Mouse (Mus musculus): ENCODE data around the gene Tbc1d19. TPM values are rescaled to one million over a fixed set of nuclear protein-coding genes. Genes with fewer than 3 reads are reported as not detected.

The Tbc1d19 gene
- total RNA-seq (2021) = 10 to 100 TPM; 18.1 to 18.2 TPM
- long read RNA-seq, experiment 1, transcript Tbc1d19-201 (21 exons, 2,273 nt) = major isoform, 20 of 28 reads
- long read RNA-seq, experiment 1, partial matches to known transcripts = 0 of 28 reads
- long read RNA-seq, experiment 1, other reads (novel, unspliced or antisense) = 6 of 28 reads
- long read RNA-seq, experiment 2, transcript Tbc1d19-201 (21 exons, 2,273 nt) = major isoform, 16 of 23 reads
- long read RNA-seq, experiment 2, partial matches to known transcripts = 1 of 23 reads
- long read RNA-seq, experiment 2, other reads (novel, unspliced or antisense) = 5 of 23 reads

DNA sequence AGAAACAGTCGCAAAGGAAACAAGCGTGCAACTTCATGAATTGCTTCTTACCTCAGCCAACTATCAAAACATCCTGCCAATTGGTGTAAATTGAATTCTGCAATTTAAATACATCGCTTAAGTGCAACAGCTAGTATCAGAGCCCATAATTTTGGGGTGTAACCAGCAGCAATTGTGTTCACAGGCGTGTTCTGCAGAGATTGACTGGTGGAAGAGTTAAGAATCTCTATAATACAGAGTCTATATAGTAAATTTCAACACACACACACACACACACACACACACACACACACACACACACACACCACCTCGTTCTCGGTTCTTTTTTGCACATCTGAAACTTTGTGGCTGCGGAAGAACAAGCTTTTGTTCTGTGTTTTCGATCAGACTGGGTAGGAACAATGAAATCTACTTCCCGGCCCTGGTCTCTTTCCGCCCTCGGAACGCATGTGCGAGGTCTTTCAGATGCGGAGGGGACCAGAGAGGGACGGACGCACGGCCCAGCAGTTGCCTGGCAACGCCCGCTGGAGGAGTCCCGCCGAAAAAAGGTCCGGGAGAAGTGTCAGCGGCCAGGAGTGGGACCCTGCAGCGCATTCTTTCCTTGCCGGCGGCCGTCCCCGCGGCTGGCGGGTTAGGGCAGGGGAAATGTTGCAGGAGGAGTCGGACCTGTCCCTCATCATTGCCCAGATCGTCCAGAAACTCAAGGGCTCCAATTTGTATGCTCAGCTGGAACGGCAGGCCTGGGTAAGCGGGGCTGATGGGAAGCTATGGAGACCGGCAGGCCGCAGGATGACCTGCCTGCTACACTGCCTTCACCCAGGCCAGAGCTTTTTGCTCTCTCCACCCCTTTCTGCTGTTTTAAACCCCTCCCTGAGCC lies at the start of gene Tbc1d19:
Gene Tbc1d19, plus strand, starts transcription at position 492 of the 877 bp plus-strand sequence.
- peak; percentile 84 to 89 for DNase-seq
- intact Hi-C loops (cut with DNase I) = no loop called here

DNA sequence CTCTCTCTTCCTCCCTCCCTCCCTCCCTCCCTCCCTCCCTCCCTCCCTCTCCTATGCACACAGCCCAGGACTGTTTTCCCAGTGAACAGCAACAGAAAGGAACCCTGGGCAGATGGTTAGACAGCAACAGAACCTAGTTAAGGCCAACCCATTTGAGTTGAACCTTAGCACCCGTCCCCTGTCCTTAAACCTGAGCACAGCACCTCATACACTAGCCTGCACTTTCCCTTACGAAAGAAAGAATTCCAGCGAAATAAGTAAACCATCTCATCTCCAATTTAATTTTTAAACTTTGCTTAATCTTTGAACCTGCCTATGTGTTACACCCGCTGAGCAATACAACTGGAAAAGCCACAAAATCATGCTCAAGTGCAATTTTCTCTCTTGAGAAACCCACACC lies 49.5 kb upstream of the Tbc1d19 start:
- no peak for DNase-seq
- intact Hi-C loops (cut with DNase I) = no loop called here

DNA sequence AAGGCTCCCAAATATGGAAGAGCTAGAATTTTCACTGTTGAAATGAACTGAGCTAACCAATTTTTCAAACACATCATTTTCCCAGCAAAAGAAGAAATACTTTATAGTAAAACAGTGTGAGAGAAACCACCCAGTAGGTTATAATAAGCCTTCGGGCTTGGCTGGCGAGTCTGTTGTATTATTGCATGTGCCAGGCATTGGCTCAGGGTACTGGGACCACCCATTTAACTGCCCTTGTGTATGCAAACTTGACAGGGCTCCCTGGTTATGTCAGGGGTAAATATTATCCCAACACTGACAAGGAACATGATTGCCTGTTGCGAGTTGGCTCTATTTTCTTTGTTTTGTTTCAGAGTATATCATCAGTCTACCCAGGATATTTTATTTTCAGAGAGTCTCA lies 48.5 kb upstream of the Tbc1d19 start:
- DNase-seq = no peak
- intact Hi-C loops (cut with DNase I) = no loop called here

DNA sequence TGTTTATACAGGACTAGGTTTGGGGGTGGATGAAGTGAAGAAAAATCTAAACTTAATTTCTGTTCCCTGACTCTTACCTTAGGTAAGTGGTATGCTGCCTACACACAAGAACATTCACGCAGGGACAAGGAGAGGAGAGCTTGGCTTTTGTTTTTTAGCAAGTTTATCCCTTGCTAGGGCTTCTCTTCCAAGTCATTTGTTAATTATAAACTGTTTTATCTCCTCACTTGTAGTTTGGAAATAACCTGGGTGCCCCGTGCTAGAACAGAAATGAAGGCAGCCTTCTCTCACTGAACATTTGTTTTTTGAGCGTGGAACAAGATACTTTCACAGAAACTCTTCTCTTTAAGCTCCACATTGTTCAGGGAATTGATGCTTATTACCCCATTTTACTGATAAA lies 48.1 kb upstream of the Tbc1d19 start:
- intact Hi-C loops (cut with DNase I) = no loop called here
- DNase-seq = no peak

- peak in 1 of 2 experiments; percentile 14 for DNase-seq
- intact Hi-C loops (cut with DNase I) = loop anchor here (2.0 kb wide), 1 partner anchor 18 kb away; no protein-coding TSS in a partner anchor
Observed at GRCm38 (mm10) chr5:53784818-53785520, 24.4 kb upstream of the Tbc1d19 start.

DNA sequence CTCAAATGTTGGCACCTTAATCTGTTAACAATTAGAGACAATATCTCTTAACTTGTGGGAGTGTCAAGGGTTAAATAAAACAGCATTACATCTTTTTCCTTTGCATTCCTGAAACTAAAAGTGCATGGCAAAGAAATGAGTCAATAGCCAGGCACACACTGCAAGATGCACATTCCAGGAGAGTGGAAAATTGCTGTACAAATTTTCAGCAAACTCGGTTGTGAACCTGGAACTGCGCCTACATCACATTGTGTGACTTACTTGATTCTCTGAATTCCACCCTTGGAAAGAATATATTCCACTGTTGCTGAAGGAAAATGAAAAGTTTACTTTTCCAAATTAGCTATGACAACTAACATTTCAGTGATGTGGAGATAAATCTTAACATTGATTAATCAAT lies 8.0 kb upstream of the Tbc1d19 start:
- DNase-seq = no peak
- intact Hi-C loops (cut with DNase I) = no loop called here

DNA sequence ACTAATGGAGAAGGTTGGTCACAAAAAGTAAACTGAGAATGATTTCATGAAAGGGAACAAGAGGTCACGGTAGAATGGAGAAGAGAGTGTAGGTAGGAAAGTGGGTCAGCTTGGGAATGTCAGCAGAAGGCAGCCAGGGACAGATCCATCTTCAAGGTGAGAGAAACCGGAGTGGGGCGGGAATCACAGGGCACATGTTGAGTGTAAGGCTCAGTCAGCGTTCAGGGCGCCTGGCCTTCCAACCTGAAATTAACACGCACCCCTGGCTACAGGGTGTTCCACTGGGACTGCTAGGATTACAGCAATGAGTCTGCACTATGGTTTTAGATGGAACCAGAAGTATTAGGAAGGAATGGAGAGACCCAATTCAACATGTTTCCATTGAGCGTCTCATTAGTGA lies 10.3 kb downstream of the Tbc1d19 start:
- no peak for DNase-seq
- intact Hi-C loops (cut with DNase I) = no loop called here

DNA sequence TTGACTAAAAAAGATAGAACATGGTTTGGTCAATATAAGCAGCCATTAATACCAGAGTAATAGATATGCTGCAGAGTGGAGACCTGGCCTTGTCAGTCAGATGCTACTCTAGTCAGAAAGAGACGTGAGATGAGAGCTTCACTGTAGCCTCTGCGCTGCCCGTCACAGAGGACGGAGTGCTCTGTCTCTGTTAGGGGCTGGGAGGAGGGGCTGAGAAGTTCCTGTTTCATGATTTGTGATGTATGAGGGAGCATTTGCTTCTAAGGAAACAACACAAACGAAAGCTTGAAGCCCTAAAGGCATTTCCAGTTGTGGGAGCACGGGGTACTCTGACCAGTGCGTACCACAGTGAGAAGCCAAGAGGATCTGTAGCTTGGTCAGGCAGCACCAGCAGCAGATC lies 16.5 kb downstream of the Tbc1d19 start:
- DNase-seq = no peak
- intact Hi-C loops (cut with DNase I) = no loop called here

- intact Hi-C loops (cut with DNase I) = no loop called here
- DNase-seq = no peak
Observed at GRCm38 (mm10) chr5:53834489-53834888, 25.1 kb downstream of the Tbc1d19 start.

DNA sequence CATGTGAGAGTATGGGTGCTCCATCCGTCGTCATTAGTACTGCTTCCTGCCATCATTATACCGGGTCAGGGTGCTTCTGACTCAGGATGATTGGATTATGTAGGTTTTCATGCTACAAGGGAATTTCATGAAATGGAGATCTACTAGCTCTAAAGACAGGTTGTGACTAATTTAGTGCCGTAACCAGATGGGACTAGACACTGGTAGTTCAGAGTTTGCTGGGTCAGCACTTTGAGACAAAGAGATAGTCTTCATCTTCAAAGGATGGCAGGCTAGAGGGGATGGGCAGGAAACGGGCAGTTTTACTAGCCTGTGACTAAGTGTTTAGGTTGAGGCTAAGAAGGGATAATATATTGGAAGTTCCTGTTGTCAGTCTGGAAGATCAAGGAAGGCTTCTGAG lies 31.9 kb downstream of the Tbc1d19 start:
- intact Hi-C loops (cut with DNase I) = no loop called here
- no peak for DNase-seq

DNA sequence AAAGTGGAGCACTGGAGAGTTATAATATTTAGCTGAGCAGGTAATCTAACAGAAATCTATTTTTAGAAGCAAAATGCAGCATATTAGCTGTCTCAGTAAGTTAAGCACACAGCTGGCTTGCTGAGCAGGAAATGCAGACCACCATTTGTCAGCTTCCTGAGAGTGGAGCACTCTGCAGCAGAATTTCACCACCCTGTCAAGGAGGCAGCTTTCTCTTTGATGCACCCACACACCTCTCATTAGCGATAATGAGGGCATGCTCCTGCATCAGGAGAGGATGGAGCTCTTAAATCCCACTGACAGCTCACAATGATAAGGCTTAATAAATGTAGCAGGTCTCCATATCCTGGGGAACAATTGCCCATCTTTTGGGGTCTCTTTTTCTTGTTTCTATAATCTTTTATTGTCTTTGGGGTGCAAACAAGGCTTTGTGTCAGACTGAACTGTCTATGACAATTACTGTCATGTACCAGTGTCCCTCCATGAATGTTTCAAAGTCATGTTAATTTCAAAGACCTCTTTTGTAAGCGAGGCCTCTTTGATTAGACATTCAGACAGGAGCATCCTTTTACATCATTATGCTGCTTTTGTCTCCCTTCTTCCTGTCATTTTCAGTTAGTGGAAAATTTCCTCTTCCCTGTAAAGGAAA lies 39.0 kb downstream of the Tbc1d19 start:
- intact Hi-C loops (cut with DNase I) = no loop called here

GRCm38 (mm10) chr5:53852574-53852973 lies 43.2 kb downstream of the Tbc1d19 start:
- DNase-seq = no peak
- intact Hi-C loops (cut with DNase I) = no loop called here

More for the DNA sequence above, 39.0 kb downstream of the Tbc1d19 start:
- DNase-seq = no peak

- intact Hi-C loops (cut with DNase I) = no loop called here
Observed at GRCm38 (mm10) chr5:53854561-53854960, 45.2 kb downstream of the Tbc1d19 start.

GRCm38 (mm10) chr5:53856011-53856410 lies 46.6 kb downstream of the Tbc1d19 start:
- intact Hi-C loops (cut with DNase I) = no loop called here
- no peak for DNase-seq

More at GRCm38 (mm10) chr5:53854561-53854960, 45.2 kb downstream of the Tbc1d19 start:
- no peak for DNase-seq

GRCm38 (mm10) chr5:53865146-53865545 lies 55.7 kb downstream of the Tbc1d19 start:
- DNase-seq = no peak
- intact Hi-C loops (cut with DNase I) = no loop called here

- DNase-seq = no peak
- intact Hi-C loops (cut with DNase I) = no loop called here
Observed at GRCm38 (mm10) chr5:53865991-53866390, 56.6 kb downstream of the Tbc1d19 start.

GRCm38 (mm10) chr5:53871665-53872312 lies 62.4 kb downstream of the Tbc1d19 start:
- DNase-seq = peak; percentile 76 to 80
- intact Hi-C loops (cut with DNase I) = loop anchor here (1.0 to 5.0 kb wide), 4 partner anchors 56 to 242 kb away; partner anchors contain the start of gene Stim2

GRCm38 (mm10) chr5:53874966-53875365 lies 65.6 kb downstream of the Tbc1d19 start:
- intact Hi-C loops (cut with DNase I) = loop anchor here (5.0 kb wide), 3 partner anchors 52 to 122 kb away; partner anchors contain the start of gene Stim2
- DNase-seq = no peak

- intact Hi-C loops (cut with DNase I) = no loop called here
- DNase-seq = peak in 1 of 2 experiments; percentile 23
Observed at GRCm38 (mm10) chr5:53880724-53881123, 71.3 kb downstream of the Tbc1d19 start.

All from heart, postnatal 14 days (tissue).